Mouse (Mus musculus): ENCODE measurements around the gene Tff1.

- TF ChIP-seq POLR2A (IDR thresholded peaks at IDR 0.05; ENCODE audit: low read depth, low read length) (no peak), CTCF (conservative IDR thresholded peaks at IDR 0.05; ENCODE audit: insufficient read depth, insufficient read length, low read depth, low read length) (peak; percentile 83)
Measured at GRCm38 (mm10) chr17:31121975-31122374, 43.1 kb downstream of the Tff1 start.
